Mouse (Mus musculus) E14TG2a.4 (cell line): ENCODE measurements around the gene Natd1.

Experiments used
- H3K27me3 ChIP-seq: 2 replicates; pipeline ENCODE4 v1.6.1; 2014; ENCODE audit warnings: low read length, control low read depth; ENCODE audit not compliant: insufficient read depth
- H3K36me3 ChIP-seq: 2 replicates; pipeline ENCODE4 v1.6.1; 2014; ENCODE audit warnings: low read length, control low read depth; ENCODE audit not compliant: insufficient read depth
- H3K4me1 ChIP-seq: replicated peaks from 2 replicates; pipeline ENCODE4 v1.6.1; 2014; ENCODE audit warnings: low read depth, low read length, control low read depth
- H3K4me3 ChIP-seq: replicated peaks from 2 replicates; pipeline ENCODE4 v1.5.1; 2014; ENCODE audit warnings: mild to moderate bottlenecking, low read length
- H3K9me3 ChIP-seq: 2 replicates; pipeline ENCODE4 v1.6.1; 2014; ENCODE audit warnings: low read length, control low read depth
- NANOG ChIP-seq: IDR thresholded peaks from 2 replicates; pipeline ENCODE4 v1.6.1; 2014; ENCODE audit warnings: borderline replicate concordance, low read length, mixed read lengths
- POU5F1 ChIP-seq: IDR thresholded peaks from 2 replicates; pipeline ENCODE4 v1.6.1; 2014; ENCODE audit warnings: low read length, borderline replicate concordance

The Natd1 gene

GRCm38 (mm10) chr11:60856587-60856986, 58.0 kb downstream of the Natd1 start:
- Histone ChIP-seq H3K9me3 (no peaks in the 10 kb centered on the region), H3K4me1 (peaks cover 17% of the 10 kb centered on the region), H3K36me3 (peaks cover 97% of the 10 kb centered on the region), H3K27me3 (no peaks in the 10 kb centered on the region), H3K4me3 (no peak overlapping the region)
- no peak for TF ChIP-seq NANOG
- TF ChIP-seq POU5F1: no peak
